Mouse (Mus musculus) liver, embryonic 14.5 days (tissue): ENCODE data around the gene Pla2g3. TPM values are rescaled to one million over a fixed set of nuclear protein-coding genes. Genes with fewer than 3 reads are reported as not detected.

Experiments
- ATAC-seq: fragments of 200-750 bp; cut with Nextera tagmentation; 2 replicates; pipeline ENCODE4 v1.8.0; 2017; ENCODE audit warnings: moderate number of reproducible peaks, mild to moderate bottlenecking, moderate library complexity; ENCODE audit not compliant: insufficient read depth
- DNase-seq, 3 experiments: peaks; one replicate each; pipeline ENCODE4 v3.0.0-alpha.2; 2012 to 2013; ENCODE audit warnings: low read depth in 3 of 3, low spot score in 3 of 3
- H3K27ac ChIP-seq: fragments of 300-500 bp; sonication (generic); 2 replicates; pipeline ENCODE4 v1.5.1; 2014; ENCODE audit warnings: moderate library complexity, mild to moderate bottlenecking, control low read depth, inconsistent platforms
- H3K27me3 ChIP-seq: fragments of 300-500 bp; sonication (generic); 2 replicates; pipeline ENCODE4 v1.6.1; 2014; ENCODE audit warnings: mild to moderate bottlenecking, low read length, moderate library complexity; ENCODE audit not compliant: control insufficient read depth, insufficient read depth
- H3K36me3 ChIP-seq: fragments of 300-500 bp; sonication (generic); replicated peaks from 2 replicates; pipeline ENCODE4 v1.6.1; 2014; ENCODE audit warnings: low read depth; ENCODE audit not compliant: control insufficient read depth, insufficient read depth
- H3K4me1 ChIP-seq, 2 experiments: fragments of 200-500 bp in 1 of 2; fragments of 300-500 bp in 1 of 2; sonication (generic) in 1 of 2; replicated peaks; 2 replicates each; pipeline ENCODE4 v1.6.1; 2012 to 2014; ENCODE audit warnings: antibody characterized with exemption in 1 of 2, inconsistent platforms in 1 of 2, low read length in 1 of 2; ENCODE audit not compliant: control insufficient read depth in 2 of 2, insufficient read depth in 2 of 2
- H3K4me2 ChIP-seq: fragments of 300-500 bp; sonication (generic); 2 replicates; pipeline ENCODE4 v1.6.1; 2014; ENCODE audit warnings: low read depth, mild to moderate bottlenecking, control low read depth, moderate library complexity
- H3K4me3 ChIP-seq, 2 experiments: fragments of 200-500 bp in 1 of 2; fragments of 300-500 bp in 1 of 2; sonication (generic) in 1 of 2; 2 replicates each; pipeline ENCODE4 v1.5.1; 2012 to 2014; ENCODE audit warnings: low read depth in 2 of 2, low read length in 2 of 2, mild to moderate bottlenecking in 2 of 2, control low read depth in 1 of 2, inconsistent platforms in 1 of 2, moderate library complexity in 1 of 2; ENCODE audit not compliant: insufficient read depth in 1 of 2
- H3K9ac ChIP-seq: fragments of 300-500 bp; sonication (generic); replicated peaks from 2 replicates; pipeline ENCODE4 v1.6.1; 2014; ENCODE audit warnings: mild to moderate bottlenecking, control low read depth, moderate library complexity
- H3K9me3 ChIP-seq: fragments of 300-500 bp; sonication (generic); 2 replicates; pipeline ENCODE4 v1.6.1; 2016; ENCODE audit warnings: low read length, mixed read lengths; ENCODE audit not compliant: control insufficient read depth
- CTCF ChIP-seq: IDR thresholded peaks from 2 replicates; pipeline ENCODE4 v1.5.1; 2016; ENCODE audit warnings: antibody characterized with exemption, low read depth, control low read depth
- EP300 ChIP-seq: IDR thresholded peaks from 2 replicates; pipeline ENCODE4 v1.6.1; 2016; ENCODE audit warnings: antibody characterized with exemption, low read depth
- WGBS: fragments of 180-500 bp; shearing (Covaris S2); extraction: QIAGEN DNeasy Blood & Tissue Kit; methylation state at CpG from one replicate; pipeline ENCODE4 v1.1.7; 2014; ENCODE audit not compliant: insufficient replicate concordance; 5-methylcytosine and 5-hydroxymethylcytosine counted together
- polyA plus RNA-seq, 2 experiments: library from polyadenylated mRNA; depleted of rRNA in 1 of 2; stranded (reverse) in 1 of 2; unstranded in 1 of 2; fragments of >200 nt; fragmentation: Nextera tagmentation in 1 of 2; extraction: Ambion mirVana in 1 of 2; gene quantifications; 2 replicates each; pipeline versions ENCODE4 v1.2.1 to v1.2.3; 2012 to 2014

Pla2g3 gene
- polyA plus RNA-seq, 2 experiments, result 0.04 to 0.06 TPM

DNA sequence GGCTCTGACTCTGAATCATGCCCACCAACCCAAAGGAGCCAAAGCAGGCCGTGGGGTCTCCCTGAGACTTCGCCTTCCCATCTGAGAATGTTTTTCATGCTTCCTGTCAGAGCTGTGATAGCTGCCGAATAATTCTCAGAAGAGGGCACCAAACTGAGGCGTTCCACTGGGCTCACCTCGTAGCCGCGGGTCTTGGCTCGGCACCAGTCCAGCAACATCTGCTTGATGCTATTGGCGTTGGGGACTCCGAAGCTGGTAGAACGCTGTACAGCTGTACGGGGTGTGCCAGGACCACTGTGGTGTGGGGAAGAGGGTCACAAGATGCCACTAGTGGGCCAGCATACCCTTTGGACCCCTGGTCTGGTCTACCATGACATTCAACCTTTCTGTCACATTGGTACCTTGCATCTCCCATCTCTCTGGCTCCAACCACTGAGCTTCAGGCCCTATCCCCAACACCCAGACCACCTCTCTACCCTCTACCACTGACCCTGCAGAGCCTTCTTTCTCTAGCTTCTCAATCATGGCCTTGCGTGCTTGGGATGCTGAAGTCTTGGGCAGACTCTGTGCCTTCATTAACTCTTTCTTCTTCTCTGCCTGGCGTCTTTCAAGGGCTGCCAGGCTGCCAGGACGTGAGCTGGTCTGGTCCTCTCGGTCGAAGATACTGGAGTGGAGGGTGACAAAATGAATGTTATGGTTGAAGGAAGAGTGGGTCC lies 34.4 kb downstream of the Pla2g3 start:
- no peak for DNase-seq
- TF ChIP-seq CTCF (no peak), EP300 (no peak)
- no peak overlapping the region for H3K4me2 ChIP-seq
- H3K4me1 ChIP-seq, result no peaks in the 10 kb centered on the region
- H3K4me3 ChIP-seq, result no peak overlapping the region
- no peaks in the 10 kb centered on the region for H3K36me3 ChIP-seq
- H3K27ac ChIP-seq, result no peak overlapping the region
- peaks cover 8% of the 10 kb centered on the region for H3K27me3 ChIP-seq
- no peak overlapping the region for H3K9ac ChIP-seq
- no peaks in the 10 kb centered on the region for H3K9me3 ChIP-seq
- no peak for ATAC-seq
- WGBS, result 76% methylated on average over 17 of the region's 17 CpGs

DNA sequence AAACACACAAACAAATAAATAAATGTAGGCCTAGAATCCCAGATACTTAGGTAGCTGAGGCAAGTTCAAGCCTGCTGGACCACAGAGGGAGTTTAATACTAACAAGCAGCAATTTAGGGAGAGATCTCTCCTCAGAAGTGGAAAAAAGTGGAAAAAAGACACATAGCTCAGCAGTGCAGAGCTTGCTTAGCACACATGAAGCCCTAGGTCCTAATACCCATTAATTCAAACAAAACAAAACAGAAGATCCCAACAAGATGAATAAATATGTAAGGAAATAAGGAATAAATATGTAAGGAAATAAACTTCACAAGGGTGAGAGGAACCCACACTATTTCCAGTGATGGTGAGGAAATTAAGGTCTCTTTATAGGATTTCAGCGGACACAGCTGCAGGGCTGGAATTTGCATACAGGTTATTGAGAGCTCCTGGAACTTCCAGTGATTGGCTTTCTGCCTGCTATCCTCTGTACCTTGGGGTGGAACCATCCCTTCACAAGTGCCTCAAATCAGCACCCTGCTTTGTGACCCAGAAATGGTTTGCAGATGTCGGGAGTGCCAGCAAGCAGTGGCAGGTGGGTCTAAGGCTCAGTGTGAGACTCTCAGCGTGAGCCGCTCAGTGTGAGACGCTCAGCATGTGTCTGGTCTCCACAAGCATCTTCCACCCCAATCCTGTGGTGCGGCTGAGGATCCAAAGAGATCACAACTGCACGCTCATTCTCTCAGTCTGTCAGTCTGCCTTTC lies 35.9 kb downstream of the Pla2g3 start:
- no peak for TF ChIP-seq CTCF
- H3K4me1 ChIP-seq, result no peaks in the 10 kb centered on the region
- no peak overlapping the region for H3K4me2 ChIP-seq
- WGBS, result 83% methylated on average over 7 of the region's 7 CpGs
- no peaks in the 10 kb centered on the region for H3K27me3 ChIP-seq
- H3K9me3 ChIP-seq, result no peaks in the 10 kb centered on the region
- ATAC-seq, result no peak
- H3K27ac ChIP-seq, result no peak overlapping the region
- no peak overlapping the region for H3K9ac ChIP-seq
- H3K36me3 ChIP-seq, result no peaks in the 10 kb centered on the region
- no peak overlapping the region for H3K4me3 ChIP-seq
- no peak for DNase-seq

- ATAC-seq (no peak), DNase-seq (no peak)
- H3K4me3 ChIP-seq, result no peak overlapping the region
- no peaks in the 10 kb centered on the region for H3K4me1 ChIP-seq
- H3K4me2 ChIP-seq, result no peak overlapping the region
- no peaks in the 10 kb centered on the region for H3K27me3 ChIP-seq
- no peaks in the 10 kb centered on the region for H3K9me3 ChIP-seq
- H3K36me3 ChIP-seq, result no peaks in the 10 kb centered on the region
- TF ChIP-seq CTCF (no peak), EP300 (no peak)
- WGBS, result 60% methylated on average over 4 of the region's 4 CpGs
- H3K27ac ChIP-seq, result no peak overlapping the region
- no peak overlapping the region for H3K9ac ChIP-seq
Observed at GRCm38 (mm10) chr11:3525560-3525959, 37.5 kb downstream of the Pla2g3 start.

DNA sequence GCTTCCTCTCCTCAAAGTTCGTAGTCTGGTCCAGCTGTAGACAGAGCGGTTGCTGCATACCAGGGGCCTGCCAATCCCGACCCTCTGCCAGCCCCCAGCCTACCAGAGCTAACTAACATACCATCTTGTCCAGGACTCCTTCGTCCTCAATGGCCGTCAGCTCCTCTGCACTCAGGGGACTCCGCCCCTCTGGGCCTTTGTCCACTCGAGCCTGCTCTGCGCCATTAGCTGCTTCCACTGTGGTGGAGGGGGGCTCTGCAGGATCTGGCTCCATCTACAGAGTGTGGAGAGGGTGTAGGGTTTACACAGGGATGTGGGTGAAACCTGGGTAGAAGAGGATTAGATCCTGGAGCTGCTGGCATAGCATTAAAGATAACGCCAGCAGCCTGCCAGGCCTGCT lies 38.1 kb downstream of the Pla2g3 start:
- no peaks in the 10 kb centered on the region for H3K36me3 ChIP-seq
- TF ChIP-seq EP300 (no peak), CTCF (no peak)
- no peaks in the 10 kb centered on the region for H3K27me3 ChIP-seq
- 80% methylated on average over 9 of the region's 9 CpGs for WGBS
- H3K4me2 ChIP-seq, result no peak overlapping the region
- no peak for ATAC-seq
- H3K9me3 ChIP-seq, result no peaks in the 10 kb centered on the region
- no peak for DNase-seq
- no peak overlapping the region for H3K4me3 ChIP-seq
- no peak overlapping the region for H3K9ac ChIP-seq
- no peaks in the 10 kb centered on the region for H3K4me1 ChIP-seq
- H3K27ac ChIP-seq, result no peak overlapping the region

- whole genome bisulfite sequencing, result 74% methylated on average over 24 of the region's 24 CpGs
- no peak overlapping the region for H3K4me3 ChIP-seq
- H3K27me3 ChIP-seq, result no peaks in the 10 kb centered on the region
Observed at GRCm38 (mm10) chr11:3526979-3527738, 39.1 kb downstream of the Pla2g3 start.

More at GRCm38 (mm10) chr11:3526979-3527738, 39.1 kb downstream of the Pla2g3 start:
- DNase-seq (no peak), ATAC-seq (no peak)
- no peak overlapping the region for H3K4me2 ChIP-seq
- no peak overlapping the region for H3K9ac ChIP-seq
- H3K27ac ChIP-seq, result no peak overlapping the region
- H3K9me3 ChIP-seq, result no peaks in the 10 kb centered on the region
- no peaks in the 10 kb centered on the region for H3K4me1 ChIP-seq
- H3K36me3 ChIP-seq, result no peaks in the 10 kb centered on the region
- no peak for TF ChIP-seq EP300
- TF ChIP-seq CTCF, result no peak
